Mouse (Mus musculus) urinary bladder, postnatal 36 days (tissue): ENCODE measurements around the gene Dnmt1.
"Not testable (repeated sequence)": the region's sequence is repeated elsewhere in the genome, so short reads cannot be mapped to it uniquely, and the experiment has no call there.

Experiments used
- DNase-seq, 2 experiments: peaks; one replicate each; pipeline ENCODE4 v3.0.0; 2022; ENCODE audit warnings: low spot score in 2 of 2, mixed read lengths in 1 of 2

Gene Dnmt1

GRCm38 (mm10) chr9:20959430-20959938 lies at the start of gene Dnmt1:
Gene Dnmt1, minus strand, starts transcription at chr9:20959888.
- no peak for DNase-seq

- DNase-seq, result no peak
These were observed 48.3 kb upstream of the Dnmt1 start for GRCm38 (mm10) chr9:21008007-21008406.

DNA sequence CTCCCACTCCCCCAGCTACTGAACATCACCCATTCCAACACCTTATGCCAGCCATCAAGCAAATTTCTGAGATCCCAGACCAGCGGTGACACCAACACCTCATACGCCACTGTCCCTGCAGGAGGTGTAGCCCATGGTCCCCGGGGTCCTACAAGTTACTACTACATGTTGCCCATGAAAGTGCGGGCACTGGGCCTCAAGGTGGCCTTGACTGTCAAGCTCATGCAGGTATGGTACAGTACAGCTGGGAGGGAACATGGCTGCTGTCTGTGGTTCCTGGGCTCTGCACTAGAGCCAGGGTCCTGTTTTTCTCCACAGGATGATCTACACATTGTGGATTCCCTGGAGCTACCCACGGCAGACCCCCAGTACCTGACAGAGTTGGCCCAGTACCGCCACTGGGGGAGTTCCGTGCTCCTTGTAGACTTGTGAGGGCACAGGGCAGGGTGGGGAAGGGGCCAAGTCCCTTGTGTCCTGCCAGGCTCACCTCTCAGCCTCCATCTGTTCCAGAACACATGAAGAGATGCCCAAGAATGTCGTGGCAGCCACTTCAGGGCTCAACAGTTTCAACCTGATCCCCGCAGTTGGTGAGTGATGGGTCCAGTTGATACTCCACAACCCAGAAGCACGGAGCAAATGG lies 47.7 kb upstream of the Dnmt1 start:
- DNase-seq, result no peak

GRCm38 (mm10) chr9:21002627-21003551 lies 43.2 kb upstream of the Dnmt1 start, which contains the start of gene Mrpl4:
Gene Mrpl4, plus strand, starts transcription at chr9:21002738.
- DNase-seq, result peak; percentile 71 to 83

DNA sequence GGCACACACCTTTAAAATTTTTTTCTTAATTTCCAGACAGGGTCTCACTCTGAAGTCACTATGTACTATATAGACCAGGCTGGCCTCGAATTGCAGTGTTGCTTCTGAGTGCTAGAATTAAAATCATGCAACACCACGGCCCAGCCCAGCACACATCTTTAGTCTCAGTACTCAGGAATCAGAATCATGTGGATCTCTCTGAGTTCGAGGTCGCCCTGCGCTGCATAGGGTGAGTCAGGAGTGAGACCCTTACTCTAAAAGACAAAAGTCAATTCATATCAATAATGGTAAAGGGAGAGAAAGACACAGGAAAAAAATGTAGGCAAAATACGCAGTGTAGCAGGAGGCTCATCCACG lies 42.6 kb upstream of the Dnmt1 start:
- no peak for DNase-seq

- no peak for DNase-seq
These were observed 42.0 kb upstream of the Dnmt1 start for GRCm38 (mm10) chr9:21001651-21002200.

- no peak for DNase-seq
These were observed 41.1 kb upstream of the Dnmt1 start for GRCm38 (mm10) chr9:21000811-21001210.

DNA sequence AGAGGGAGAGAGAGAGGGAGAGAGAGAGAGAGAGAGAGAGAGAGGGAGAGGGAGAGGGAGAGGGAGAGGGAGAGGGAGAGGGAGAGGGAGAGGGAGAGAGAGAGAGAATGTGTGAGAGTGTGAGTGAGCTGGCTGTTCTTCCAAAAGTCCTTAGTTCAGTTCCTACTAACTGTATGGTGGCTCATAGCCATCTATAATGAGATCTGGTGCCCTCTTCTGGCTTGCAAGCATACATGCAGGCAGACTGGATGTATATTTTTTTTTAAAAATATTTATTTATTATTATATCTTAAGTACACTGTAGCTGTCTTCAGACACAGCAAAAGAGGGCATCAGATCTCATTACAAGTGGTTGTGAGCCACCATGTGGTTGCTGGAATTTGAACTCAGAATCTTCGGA lies 38.6 kb upstream of the Dnmt1 start:
- not testable (repeated sequence) for DNase-seq

DNA sequence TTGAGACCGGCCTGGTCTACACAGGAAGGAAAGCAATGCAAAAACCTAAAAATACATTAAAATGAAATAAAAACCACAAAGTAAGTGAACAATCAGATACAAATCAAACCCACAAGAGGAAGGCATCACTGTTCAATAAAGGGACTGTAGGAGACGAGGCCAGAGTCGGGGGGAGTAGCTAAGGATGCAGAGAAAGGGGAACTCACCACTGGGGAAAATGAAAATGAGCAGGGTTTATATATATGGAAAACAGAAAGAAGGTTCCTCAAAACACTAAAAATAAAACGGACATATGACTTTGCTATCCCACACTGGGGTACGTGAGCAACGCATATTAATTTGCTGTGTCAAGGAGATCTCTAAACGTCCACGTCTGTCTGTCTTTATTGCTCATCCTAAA lies 37.4 kb upstream of the Dnmt1 start:
- no peak for DNase-seq

- no peak for DNase-seq
These were observed 35.4 kb upstream of the Dnmt1 start for GRCm38 (mm10) chr9:20995069-20995468.

- no peak for DNase-seq
These were observed 33.6 kb upstream of the Dnmt1 start for GRCm38 (mm10) chr9:20993165-20993898.

GRCm38 (mm10) chr9:20991587-20991986 lies 31.9 kb upstream of the Dnmt1 start:
- no peak for DNase-seq

- no peak for DNase-seq
These were observed 31.2 kb upstream of the Dnmt1 start for GRCm38 (mm10) chr9:20990861-20991260.

GRCm38 (mm10) chr9:20987953-20988352 lies 28.3 kb upstream of the Dnmt1 start:
- no peak for DNase-seq

DNA sequence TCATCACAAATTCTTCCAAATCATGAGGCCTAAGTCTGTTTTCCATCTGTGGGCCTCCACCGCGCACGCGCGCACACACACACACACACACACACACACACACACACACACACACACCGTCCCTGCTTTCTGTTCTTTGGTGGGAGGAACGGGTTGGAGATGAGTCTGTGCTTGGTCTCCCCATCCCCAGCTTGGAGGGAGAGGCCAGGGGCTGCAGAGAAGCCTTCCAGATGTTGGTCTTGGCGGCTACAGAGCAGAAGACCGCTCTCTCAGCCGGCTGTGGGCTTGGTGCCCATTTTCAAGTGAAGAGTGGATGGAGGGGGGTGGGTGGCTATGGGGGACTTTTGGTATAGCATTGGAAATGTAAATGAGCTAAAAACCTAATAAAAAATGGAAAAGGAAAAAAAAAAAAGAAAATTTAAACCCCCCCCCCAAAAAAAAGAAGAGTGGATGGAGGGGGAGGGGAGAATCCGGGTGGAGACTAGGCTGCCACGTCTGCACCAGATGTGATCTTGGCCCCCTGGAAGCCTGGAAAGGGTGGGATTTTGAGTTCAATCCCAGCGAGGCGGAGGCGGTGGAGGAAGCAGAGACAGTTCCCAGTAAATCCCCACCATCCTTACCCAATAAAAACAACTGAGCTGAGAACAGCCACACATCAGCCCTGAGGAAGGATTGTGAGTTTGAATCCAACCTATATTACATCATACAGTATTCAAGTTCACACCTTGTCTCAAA lies 27.4 kb upstream of the Dnmt1 start:
- peak in 1 of 2 experiments; percentile 42 for DNase-seq

DNA sequence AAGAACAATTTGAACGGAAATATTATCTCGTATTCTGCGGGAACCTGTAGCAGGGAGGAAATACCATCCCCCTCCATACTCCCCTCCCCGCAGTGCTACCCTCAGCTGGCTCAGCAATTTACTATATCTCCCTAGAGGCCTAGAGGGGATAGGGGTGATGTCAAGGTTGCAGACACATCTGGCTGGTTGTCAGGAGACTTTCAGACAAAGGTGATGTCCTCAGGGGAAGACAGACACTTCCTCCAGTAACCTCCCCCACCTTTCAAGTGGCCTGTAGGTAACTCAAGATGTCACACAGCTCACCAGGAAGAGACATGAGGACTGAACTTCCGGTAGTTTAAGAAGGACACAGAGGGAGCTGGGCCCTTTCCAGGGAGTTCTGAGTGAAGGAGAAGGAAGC lies 23.5 kb upstream of the Dnmt1 start:
- DNase-seq, result no peak

GRCm38 (mm10) chr9:20982171-20982570 lies 22.5 kb upstream of the Dnmt1 start:
- DNase-seq, result no peak

- DNase-seq, result no peak
These were observed 20.1 kb upstream of the Dnmt1 start for GRCm38 (mm10) chr9:20979769-20980168.

DNA sequence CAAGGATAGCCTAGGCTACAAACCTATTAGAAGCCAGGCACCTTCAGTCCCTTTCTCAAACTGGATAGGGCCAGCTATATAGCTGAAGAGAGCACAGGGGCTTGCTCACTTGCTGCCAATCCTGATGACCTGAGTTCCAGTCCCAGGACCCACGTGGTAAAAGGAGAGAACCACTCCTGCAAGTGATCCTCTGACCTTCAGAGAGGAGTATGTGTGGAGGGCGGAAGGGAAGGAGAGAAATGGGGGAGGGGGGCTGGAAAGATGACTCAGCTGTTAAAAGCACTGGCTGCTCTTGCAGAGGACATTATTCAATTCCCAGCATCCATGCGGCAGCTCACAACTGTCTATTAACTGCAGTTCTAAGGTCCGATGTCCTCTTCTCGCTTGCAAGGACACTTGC lies 19.5 kb upstream of the Dnmt1 start:
- DNase-seq, result no peak

DNA sequence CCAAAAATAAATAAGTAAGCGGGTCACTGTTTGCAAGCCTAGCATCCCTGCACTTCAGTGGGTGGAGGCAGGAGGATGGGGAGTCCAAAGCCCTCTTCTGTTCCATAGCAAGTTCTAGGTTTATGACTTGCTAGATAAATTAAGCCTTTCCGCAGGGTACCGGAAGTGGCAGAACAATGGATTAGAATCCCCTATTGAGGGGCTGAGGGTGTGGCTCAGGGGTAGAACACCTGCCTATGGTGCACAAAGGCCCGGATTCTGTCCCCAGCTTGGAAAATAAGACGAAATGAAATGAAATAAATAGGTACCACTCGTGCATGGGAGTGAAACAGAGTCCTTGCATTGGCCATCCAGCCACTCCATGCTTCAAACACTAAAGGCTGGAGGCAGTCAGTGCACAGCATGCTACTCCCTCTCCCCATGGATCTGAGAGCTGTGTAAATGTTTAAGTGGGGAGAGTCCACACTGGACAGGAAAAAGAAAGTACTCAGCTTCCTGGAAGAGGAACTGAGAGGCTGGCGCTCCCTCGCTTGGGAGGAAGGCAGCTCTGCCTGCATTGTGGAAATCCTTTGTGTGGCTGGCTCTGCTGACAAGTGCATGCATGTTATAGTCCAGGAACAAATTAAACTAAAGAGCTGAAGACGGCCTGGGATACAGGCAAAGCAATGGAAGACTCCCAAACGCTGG lies 18.9 kb upstream of the Dnmt1 start:
- DNase-seq, result no peak
